Mouse (Mus musculus) fibroblast of lung, adult 2 months (primary cell): ENCODE data around the gene Olfr1026.

Experiments
- DNase-seq: peaks from one replicate; pipeline ENCODE4 v3.0.0-alpha.2; 2011; ENCODE audit warnings: low read depth

Gene Olfr1026

GRCm38 (mm10) chr2:85921258-85921657 is at the start of gene Olfr1026:
Olfr1026 (plus strand) TSS chr2:85921558.
- DNase-seq, result no peak

DNA sequence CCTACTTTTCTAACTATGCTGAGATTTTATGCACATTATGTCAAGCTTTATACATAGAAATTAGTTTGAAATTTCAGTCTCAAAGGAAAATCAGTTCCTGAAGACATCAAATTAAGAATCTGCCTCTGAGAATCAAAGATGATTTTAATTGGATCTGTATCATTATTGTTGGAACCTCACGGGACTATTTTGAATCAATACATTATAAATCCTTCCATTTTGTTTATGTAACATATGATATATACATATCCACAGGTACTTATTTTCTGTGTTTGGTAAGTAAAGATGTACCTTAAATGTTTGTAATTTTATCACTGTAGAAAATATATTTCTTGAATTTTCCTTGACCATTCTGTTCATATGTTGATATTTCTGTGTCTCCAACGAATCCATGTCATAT is 36.0 kb upstream of the Olfr1026 start, which contains the start of gene Olfr1023:
Gene Olfr1023, plus strand, starts transcription at position 301 of the 400 bp plus-strand sequence.
- DNase-seq, result no peak

- DNase-seq, result no peak
Observed at GRCm38 (mm10) chr2:85904952-85905351, 16.4 kb upstream of the Olfr1026 start, which contains the start of gene Olfr1024. Olfr1024 (minus strand) TSS chr2:85905052.

DNA sequence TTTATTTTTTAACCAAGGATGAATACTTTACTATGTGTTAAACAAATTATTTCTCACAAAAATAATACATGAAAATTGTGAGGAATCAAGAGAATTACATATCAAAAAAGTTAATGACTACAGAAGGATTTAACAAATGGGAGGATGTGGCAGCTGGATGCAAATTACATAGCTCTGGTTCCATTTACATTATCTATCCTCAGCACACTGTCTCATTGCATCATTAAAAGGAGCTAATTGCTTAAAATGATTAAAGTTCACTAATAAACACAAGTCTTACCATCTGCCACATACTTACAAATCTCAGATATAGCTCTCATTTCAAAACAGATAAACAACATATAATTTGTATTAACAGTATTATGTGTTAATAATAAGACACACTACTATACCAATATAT is 8.2 kb upstream of the Olfr1026 start:
- DNase-seq, result no peak

GRCm38 (mm10) chr2:85914893-85915292 is 6.5 kb upstream of the Olfr1026 start, which contains the start of gene Olfr1025-ps1:
Olfr1025-ps1 (plus strand) TSS chr2:85915193.
- no peak for DNase-seq

- DNase-seq, result no peak
Observed at GRCm38 (mm10) chr2:85950137-85950536, 28.8 kb downstream of the Olfr1026 start, which contains the start of gene Olfr1028. Olfr1028 (plus strand) TSS chr2:85950437.

DNA sequence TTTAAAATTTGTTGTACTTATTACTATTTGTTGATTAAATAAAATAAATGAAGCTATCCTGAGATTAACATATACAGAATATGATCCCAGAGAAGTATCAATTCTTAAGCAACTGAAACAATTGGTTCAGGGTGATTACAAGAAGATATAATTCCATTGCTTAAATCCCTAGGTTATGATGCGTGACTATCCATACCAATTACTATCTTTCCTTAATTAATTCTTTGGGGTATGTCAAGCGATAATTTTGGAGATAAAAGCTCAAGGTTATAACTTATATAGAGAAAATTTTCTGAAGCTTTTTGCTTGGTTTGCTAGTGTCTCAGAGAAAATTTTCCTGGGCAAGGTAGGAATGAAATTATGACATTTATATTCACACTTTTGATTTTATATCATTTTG is 52.2 kb downstream of the Olfr1026 start, which contains the start of gene Olfr1029:
Gene Olfr1029, plus strand, starts transcription at position 301 of the 400 bp plus-strand sequence.
- DNase-seq, result no peak
